Mouse (Mus musculus) inflammation-experienced regulatory T-cells, adult 6 months (primary cell): Measurements from ENCODE around the gene Tbx1. TPM values are rescaled to one million over a fixed set of nuclear protein-coding genes. Genes with fewer than 3 reads are reported as not detected.

Experiments used
- ATAC-seq: one replicate; pipeline ENCODE4 v1.8.0; 2017
- polyA plus RNA-seq, 3 experiments: library from polyadenylated mRNA; unstranded; fragments of 100-300 nt; shearing (Covaris generic); gene quantifications; one replicate each; pipeline ENCODE4 v1.2.1; 2017

The Tbx1 gene
- polyA plus RNA-seq, 3 experiments from 2014 or later = not detected

DNA sequence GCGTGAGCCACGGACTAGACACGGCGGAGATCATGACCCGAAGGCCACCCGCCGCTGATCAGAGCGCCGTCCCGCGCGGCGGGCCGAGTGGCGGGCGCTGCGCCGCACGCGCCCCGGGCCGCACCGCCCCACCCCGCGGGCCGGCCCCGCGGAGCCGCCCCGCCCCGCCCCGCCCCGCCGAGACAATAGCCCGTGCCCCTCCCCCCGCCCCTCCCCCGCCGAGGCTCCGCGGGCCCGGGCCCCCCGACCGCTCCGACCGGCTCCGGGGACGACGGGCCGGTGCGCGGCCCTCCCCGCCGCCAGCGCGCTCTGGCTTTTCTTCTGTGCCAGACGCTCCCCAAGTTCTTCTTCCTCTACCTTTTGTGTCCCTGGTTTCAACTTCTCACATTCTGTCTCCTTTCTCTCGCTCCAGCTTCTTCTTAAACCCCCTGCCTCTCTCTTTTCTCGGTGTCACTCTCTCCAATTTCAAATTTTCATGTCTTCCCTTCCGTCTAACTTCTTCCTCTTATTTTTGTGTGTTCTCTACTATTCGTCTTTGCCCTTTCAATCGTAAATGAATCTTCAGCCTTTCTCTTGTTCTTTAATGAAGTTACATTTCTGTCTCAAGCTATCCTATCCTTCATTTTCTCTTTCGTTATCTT is 3.4 kb downstream of the Tbx1 start:
- ATAC-seq = no peak

DNA sequence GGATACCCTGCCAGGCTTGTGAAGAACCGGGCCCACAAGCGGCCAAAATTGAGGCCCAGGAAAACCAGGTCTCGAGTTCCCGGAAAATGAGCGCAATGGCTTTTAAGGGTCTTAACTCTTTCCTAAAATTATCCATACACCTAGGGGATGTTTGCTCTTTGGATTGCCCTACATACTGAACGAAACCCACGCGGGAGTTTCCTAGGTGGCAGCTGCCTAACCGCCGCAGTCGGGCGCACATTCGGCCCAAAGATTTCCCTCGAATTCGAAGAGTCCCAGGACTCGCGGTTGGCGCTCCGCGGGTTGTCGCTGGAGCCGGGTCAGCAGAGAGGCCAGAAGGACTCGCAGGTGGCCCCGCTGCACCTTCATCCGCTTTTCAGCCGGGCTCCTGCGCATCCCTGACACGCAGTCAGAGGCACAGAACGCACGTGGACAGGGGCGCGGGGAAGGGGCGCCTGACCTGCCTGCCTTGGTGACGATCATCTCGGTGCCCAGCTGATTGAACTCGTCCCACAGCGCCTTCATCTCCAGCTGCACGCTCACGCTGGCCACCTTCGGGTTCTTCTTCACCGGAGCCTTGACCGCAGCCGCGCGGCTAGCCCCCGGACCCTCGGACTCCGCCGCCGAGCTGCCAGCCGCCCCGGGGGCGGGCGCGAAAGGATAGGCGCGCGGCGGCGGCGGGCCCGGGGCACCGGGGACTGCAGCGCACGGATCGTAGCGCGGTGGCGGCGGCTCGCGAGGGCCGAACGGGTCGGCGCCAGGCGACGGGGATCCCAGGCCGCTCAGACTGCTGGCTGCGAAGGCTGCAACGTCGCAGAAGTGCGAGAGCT is 4.2 kb downstream of the Tbx1 start:
- no peak for ATAC-seq

DNA sequence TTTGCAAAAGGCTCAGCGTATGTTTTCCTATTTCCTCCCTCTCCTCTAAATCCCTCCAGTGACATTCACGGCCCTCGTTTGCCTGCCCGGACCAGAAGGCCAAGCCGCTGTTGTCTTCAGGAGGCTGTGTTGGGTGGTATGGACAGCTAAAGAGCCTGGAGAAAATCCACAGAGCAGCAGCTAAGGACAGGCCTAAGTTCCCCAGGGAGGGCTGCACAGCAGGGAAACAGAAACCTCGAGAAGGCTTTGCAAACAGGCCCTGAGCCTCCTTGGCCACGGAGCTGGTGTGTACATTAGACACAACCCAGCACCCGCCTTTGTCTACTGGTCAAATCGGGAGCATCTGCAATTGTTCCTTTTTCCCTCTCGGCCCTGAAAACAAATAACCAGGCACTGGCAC is 4.8 kb downstream of the Tbx1 start:
- ATAC-seq = no peak

DNA sequence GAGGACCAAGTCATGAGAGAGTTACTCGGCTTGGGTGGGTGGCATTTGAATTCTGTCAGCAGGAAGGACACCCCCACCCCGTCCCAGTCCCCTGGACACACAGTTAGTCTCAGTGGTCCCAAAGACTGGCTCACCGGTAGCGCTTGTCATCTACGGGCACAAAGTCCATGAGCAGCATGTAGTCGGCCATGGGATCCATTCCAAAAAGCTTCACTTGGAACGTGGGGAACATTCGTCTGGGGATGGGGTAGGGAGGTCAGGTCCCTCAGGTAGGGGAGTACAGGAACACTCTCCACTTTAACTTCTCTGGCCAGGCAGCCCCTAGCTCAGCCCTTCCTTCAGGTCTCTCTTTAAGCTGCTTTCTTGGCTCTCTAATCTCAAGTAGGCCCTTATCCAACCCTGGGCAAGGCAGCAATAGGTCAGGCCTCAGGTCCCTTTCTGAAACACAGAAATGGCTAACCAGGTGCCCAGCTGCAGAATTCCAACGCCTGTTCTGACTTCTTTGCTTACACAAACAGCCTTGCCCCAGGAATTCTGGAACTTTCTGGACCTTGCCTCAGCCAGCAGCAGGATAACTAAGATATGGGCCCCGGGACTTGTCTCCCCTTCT is 5.5 kb downstream of the Tbx1 start:
- ATAC-seq = no peak

DNA sequence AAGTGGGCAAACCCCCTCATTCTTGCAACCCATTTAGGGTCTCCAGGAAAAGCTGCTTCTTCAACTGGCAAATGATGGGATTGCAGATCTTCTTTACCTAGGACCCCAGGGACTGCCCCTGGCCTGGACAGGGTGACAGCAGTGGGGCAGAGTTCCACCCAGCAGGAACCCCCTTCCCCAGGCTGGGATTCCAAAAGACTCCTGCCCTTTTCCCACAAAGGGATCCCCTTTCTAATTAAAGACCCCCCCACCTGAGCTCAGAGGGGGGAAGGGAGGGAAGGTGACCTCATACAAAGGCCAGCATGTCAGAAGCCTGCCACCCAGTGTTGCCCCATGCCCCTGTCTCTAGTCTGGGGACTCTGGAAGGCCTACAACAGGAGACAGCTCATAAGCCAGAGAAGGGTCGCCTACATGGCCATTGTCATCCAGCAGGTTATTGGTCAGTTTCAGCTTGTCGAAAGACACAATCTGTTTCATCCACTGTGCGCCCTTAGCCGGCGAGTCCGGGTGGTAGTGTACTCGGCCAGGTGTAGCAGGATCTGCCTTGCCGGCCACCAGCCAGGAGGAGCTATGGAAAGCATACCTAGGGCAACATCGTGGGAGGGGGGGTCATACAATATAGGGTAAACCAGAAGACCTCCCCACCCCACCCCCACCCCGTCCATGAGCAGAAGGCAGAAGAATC is 6.7 kb downstream of the Tbx1 start:
- ATAC-seq = no peak

DNA sequence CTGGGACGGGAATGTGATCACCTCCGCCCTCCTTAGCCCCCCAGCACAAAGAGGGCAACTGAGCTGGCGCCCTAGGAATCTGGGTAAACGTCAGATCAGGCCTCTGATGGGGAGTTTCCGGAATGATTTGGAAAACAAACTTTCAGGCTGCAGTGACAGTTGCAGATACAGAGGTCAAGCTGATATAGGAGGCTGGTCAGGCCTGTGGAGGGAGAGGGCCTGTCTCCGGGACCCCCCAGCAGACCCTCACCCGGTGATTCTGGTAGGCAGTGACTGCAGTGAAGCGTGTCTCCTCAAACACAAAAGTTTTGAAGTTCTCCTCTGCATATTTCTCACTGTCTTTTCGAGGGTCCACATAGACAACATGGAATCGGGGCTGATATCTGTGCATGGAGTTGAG is 7.3 kb downstream of the Tbx1 start:
- ATAC-seq = no peak

DNA sequence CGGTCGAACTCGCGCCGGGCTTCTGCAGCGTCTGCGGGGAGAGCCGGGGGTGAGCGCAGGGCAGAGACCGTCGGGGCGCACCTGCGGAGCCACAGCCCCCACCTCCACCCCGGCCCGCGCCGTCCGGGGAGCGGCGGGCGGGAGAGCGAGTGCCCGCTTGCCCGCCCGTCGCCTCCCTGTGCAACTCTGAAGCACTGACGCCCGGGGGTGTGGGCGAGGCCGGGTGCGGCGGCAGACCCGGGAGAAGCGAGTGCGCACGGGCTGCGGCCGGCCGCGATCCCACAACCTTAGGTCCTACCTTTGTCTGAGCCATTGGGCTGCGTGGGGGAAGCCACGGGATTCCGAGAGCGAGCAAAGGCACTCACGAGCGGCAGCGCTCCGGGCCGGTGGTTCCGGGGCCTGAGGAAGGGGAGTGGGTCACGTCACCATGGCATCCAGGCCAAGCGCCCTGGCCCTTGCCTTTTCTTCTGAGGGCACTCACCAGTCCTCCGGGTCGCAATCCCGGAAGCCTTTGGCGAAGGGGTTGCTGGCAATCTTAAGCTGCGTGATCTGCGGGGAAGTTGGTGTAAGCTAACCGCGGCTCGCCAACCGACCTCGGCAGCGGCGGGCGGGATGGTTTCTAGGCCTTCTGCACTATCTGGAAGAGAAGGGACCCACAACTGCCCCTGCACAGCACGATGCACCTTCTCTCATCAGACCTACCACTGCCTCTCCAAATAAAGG is 7.9 kb downstream of the Tbx1 start:
- no peak for ATAC-seq

DNA sequence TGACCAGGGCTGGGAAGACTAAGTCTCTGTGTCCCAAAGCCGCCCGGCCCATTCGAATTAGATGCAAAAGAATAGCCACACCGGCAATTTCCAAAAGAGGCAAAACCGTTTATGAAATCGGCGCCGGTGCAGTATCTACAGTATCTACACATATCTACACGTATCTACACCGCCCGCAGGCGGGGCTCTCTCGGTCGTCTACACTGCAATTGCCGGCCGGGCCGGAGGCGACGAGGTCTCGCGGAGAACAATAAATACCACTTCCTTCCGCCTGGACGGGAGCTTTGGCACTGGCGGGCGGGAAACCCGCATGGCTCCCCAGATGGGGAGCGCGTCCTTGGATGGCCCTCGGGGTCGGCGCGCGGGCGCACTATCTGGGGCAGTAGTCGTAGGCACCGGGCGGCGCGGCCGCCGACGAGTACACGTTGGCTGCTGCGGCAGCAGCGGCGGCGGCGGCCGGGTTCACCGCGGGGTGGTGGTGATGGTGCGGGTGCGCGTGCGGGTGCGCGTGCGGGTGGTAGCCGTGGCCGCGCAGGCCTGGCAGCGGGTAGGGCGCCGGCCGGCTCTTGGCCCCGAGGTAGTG is 8.8 kb downstream of the Tbx1 start:
- ATAC-seq = no peak

DNA sequence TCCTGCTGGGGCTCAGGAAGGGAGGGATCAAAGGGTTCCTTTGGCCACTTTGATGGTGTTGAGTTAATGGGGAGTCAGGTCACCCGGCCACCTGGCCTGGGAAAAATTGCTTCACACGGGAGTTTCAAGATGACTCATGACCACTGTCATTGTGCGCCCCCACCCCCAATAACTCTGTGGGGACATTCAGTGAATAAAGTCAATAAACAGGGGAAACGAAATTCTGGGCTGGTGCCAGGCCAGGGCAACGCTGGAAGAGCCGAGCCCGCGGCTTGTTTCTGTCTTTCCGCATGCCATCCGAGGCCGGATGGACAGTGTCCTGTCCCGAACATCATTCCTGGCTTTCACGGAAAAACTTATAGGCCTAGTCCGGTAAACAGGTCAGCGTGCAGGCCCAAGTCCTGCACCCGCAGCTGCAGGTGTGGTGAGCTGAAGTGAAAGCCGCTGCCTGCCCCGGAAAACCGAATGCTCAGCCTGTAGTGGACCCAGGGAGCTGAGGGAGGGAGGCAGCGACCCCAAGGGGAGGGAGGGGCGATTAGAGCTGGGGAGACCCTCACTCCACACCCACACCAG is 9.3 kb downstream of the Tbx1 start:
- ATAC-seq = no peak

DNA sequence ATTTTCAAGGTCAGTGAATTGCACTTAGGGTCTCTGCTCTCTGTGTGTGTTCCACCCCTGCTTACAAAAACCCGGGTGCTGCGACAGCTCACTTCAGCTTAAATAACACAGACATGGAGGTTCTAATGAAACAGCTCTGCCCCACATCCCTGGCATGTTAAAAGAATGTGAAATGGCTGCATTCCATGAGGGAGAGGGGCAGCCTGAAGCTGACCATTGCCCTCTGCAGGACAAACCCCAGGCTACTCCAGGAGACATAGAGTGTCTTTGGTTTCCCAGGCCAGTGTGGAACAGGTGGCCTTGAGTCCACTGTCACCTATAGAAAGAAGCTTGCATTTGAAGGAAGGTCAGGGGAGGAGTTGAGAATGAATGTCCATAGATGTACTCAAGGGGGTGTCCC is 10.1 kb downstream of the Tbx1 start:
- ATAC-seq = no peak

DNA sequence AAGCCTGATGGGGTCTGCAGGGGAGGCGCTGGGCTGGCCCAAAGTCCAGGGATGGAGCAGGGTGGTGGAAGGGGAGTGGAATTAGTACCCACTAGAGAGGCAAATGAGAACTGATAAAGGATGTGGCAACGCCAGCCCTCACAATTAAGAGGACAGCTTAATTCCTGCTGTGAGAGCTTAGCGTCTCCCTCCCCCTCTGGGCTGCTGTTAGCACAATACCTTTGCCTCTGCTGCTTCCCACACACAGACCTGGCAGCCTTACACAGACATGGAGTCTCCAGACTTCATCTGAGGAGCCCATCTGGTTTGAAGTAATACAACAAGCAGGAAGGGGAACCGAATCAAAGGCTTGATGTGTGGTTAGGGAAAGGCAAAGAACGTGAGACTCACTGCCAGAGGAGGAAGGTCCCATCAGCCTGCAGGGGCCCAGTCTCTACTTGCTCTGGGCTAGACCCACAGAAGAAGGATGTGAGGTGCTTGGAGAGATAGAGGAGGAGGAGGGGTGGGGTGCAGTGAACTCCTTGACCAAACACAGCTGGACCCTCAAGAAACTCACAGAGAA is 12.8 kb downstream of the Tbx1 start:
- ATAC-seq = no peak

DNA sequence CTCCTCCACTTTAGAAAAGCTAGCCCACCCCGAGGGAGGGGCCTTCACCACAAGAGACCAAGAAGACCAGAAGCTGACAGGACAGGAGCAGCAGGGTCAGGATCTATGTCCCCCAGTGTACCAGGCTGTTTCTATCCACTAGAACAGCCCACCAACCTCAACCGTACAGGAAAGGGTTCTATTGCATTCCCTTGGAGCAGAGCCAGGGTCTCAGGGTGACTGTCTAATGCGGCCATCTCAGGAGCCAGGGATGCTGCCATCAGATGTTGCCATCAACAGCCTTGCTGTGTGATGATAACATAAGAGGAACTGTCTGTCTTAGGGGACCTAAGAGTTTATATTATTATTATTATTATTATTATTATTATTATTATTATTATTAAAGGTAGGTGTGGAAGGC is 13.4 kb downstream of the Tbx1 start:
- no peak for ATAC-seq

DNA sequence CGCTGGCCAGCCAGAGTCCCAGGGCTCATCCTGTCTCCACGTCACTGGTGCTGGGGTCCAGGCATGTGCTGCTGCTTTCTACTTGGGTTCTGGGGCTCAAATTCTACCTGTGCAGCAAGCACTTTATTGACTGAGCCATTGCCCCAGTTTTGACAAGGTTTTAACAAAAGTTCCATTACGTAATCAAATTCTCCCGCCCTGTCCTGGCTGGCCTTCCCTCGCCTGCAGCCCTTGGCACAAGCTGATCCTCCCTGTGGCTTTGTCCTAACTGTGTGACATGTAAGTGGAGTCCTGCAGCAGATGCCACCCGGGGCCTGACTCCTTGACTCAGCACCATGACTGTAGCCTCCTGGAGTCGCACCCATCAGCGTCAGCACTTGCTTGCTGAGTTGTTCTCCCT is 16.3 kb downstream of the Tbx1 start:
- ATAC-seq = no peak

DNA sequence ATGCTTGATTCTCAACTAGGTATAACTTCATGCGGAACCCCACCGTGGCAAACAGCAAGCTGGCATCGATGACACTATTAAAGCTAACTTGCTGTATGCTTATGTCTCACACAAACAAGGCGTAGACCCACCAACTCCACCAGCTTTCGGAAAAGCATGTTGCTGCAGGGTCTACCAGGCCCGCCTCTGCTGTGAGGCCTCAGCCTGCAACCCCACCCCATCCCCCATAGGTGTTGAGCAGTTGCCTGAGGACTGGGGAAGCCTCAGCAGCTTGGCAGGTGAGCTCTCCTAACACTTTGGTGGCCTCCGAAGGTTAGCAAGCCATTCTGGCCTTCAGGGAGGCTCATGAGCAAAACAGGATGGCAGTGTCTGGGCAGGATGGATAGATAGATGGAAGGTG is 21.9 kb downstream of the Tbx1 start:
- ATAC-seq = no peak

DNA sequence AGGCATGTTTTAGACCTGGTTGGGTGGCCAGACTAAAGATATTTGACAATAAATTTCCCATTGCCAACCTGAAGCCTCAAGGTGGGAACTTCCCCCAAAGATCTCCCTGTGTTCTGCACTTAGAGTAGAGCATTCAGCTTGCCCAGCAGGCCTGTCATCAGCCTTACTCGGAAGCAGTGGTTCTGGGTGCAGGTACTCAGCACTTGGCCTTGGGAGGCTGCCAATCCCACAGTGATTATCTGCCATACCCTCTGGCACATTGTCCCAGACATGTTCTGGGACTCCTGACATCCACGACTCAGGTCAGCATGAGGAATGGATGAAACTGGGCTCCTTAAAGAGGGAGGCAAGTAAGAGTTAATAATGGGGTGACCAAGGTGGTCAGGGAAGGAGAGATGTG is 26.0 kb downstream of the Tbx1 start:
- ATAC-seq = no peak

DNA sequence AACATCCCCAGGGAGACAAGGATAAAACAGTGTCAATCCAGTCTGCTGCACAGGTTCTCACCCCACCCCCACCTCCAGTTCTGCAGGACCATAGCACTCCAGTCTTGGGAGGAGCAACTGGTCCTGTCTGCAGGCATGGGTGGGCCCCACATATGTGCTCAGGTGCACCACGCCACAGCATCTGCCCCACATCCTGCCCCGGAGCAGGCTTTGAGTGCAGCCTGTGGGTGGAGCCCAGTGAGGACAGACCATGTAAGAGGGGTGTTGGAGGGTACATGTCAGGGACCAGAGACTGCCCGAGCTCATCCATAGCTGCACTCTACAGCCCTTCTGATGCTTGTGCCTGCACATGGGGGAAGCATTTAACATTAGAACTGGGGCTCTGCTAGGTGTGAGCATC is 34.0 kb downstream of the Tbx1 start:
- ATAC-seq = no peak

DNA sequence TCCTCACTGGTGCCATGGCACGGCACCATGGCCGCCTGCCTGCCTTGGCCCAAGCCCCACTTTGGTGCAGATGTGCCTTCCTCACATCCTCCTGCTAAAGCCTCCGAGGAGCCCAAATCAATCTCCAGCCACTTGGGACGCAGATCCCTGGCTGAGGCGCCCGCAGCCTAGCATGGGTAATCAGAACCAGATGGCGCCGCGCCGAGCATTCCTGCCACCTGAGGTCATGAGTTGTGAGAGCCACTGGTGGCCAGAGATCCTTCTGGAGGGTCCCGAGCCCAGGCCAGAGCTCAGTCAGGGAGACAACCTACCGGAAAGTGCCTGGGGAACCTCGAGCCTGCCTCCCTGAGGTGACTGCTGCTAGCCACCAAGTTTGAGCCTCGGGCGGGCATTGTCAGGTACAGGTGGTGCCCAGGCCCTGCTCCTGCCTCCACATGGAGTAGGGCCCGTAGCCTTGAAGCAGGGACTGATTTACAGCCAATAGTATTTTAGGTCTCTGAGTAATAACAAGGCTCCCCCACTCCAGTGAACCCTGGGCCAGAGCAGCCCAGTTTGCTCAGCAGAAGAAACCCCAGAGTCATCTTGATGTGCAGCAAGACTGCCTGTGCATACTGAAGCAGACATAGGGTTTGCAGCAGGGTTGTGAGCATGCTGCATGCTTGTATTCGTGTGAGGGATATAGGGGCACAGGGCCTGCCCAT is 35.1 kb downstream of the Tbx1 start:
- ATAC-seq = no peak

DNA sequence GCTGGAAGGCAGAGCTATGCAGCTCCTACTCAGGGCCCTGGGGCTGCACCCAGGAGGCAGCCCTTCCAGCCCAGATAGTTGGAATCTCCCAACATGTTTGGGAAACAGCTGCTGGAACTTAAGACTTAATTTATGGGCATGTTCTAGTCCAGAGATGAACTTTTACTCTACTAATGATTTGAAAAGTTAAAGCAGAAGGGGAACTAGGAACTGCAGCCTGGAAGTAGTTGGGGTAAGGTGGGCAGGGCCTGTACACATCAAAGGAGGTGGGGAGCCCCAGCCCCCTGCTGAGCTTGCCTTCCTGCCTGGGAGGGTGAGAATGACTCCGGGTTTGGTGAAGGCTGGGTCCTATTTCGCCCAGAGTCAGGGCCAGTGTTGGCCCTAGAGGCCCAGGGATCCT is 35.8 kb downstream of the Tbx1 start:
- no peak for ATAC-seq

DNA sequence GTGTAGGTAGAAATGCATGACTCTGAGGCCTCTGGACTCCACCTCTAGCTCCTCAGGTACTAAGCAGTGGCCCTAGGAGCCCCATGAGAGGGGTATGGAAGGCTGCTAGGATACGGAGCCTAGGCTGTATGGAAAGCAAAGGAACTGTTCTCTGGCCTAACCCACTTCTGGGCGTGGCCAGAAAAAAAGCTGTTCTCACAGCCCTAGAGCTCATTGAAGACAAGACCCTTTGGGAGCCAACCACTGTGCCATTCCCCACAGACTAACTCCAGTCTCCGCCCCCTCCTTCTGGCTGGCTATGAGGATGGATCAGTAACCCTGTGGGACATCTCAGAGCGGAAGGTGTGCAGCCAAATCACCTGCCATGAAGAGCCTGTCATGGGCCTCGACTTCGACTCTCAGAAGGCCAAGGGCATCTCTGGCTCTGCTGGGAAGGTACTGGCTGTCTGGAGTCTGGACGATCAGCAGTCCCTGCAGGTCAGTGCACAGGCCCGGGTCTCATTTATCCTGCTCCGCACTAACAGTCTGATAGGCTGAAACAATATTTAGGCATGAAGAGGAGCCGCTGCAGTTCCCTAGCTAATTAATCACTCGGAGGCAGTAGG is 38.3 kb downstream of the Tbx1 start:
- ATAC-seq = no peak

DNA sequence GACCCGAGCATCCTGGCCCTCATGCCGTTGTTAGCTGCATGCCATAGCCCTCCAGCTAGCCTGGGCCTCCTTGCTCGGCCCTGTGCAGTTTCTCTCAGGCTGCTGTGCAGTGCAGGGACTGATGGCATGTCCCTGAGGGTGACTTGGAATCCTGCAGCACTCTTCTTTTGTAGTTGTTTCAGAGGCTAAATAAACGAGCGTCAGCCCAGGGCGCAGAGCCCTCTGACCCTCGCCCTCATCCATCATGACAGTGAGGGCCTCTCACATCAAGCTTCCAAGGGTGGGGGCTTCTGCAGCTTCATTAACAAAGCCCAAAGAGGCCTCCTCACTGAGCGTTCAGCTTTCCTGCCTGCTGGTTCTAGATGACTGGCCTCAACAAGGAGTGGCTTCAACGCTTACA is 38.9 kb downstream of the Tbx1 start:
- no peak for ATAC-seq

DNA sequence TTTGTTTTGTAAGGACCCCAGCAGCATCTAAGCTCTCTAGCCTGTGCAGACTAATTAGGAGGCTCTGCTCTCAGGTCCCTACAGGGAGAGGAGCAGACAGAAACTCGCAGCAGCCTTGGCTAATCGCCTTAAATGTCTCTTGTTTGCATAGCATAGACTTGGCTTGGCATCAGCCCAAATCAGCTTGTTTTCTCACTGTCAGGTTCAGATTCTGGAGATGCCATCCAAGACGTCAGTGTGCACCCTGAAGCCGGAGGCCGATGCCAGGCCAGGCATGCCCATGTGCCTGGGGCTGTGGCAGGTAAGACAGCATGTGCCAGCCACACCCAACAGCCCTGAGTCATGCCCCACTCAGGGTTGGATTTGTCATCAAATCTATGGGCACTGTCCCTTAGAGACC is 42.6 kb downstream of the Tbx1 start:
- no peak for ATAC-seq
